Mouse (Mus musculus) ZHBTc4 (cell line): Measurements from ENCODE around the gene Kcnh6.
"Not testable (repeated sequence)": the region's sequence is repeated elsewhere in the genome, so short reads cannot be mapped to it uniquely, and the experiment has no call there.

Experiments
- DNase-seq: peaks from one replicate; pipeline ENCODE4 v3.0.0-alpha.2; 2011; ENCODE audit warnings: low read depth, low spot score

Kcnh6 gene

DNA sequence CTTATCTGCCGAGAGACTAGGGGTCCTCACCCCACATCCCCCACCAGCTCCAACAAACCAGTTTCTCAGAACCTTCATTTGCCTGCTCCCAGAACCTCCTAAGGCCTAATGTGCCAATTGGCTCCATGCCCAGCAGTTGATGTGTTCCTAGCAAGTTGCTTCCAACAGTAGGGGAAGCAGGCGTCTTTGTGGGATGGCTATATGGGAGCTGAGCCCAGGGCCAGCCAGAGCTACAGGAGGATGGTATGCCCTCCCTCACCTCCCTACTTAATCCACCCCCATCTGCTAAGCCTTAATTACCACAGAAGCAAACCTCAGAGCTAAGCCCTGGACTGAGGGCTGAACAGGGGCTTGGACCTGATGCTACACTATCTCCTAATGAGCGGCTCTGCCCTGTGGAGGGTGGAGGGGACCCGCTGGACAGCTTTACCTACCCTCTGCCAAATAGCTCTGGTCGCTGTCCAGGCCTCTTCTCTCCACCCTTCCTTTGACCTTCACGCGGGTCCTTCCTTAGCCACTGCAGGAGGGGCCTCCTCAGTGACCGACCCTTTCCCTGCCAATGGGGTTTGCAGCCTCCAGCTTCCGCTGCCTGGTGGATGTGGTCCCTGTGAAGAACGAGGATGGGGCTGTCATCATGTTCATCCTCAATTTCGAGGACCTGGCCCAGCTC, 5.8 kb downstream of the Kcnh6 start:
- no peak for DNase-seq

DNA sequence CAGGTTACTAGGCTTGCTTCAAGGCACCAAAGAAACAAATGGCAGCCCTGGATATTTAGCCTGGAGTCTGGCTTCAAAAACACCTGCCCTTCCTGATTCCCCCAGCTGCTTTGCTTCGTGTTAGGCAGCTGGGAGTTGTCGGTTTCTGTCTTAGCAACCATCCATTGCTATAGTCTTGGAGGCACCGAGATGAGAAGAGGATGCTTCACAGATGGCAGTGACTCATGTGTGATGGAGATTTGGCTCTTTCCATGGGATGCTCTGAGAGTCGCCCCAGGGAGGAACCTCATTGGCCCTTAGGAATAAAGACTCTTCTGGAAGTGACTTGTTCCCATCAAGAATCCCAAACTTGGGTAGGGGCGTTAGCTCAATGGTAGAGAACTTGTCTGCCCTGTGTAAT, 8.5 kb downstream of the Kcnh6 start:
- no peak for DNase-seq

- DNase-seq, result peak; percentile 83
Measured at GRCm38 (mm10) chr11:106020051-106020763, 12.3 kb downstream of the Kcnh6 start.

DNA sequence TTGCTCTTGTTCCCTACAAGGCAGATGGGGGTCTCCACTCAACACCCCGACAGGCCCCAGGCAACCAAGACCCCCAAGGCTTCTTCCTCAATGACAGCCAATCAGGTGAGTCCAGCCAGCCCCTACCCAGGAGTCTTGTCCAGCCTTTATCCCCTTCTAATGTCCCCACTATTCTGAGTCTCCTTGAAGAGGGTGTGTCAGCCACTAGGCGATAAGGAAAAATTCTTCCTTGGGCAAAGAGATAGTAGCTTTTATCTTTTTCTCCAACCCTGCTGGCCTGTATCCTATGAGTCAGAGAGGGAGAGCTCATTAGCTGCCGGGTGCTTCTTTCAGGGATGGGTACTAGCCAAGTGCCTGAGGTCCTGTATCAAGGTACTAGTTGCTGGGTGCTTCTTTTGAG, 17.9 kb downstream of the Kcnh6 start:
- no peak for DNase-seq

DNA sequence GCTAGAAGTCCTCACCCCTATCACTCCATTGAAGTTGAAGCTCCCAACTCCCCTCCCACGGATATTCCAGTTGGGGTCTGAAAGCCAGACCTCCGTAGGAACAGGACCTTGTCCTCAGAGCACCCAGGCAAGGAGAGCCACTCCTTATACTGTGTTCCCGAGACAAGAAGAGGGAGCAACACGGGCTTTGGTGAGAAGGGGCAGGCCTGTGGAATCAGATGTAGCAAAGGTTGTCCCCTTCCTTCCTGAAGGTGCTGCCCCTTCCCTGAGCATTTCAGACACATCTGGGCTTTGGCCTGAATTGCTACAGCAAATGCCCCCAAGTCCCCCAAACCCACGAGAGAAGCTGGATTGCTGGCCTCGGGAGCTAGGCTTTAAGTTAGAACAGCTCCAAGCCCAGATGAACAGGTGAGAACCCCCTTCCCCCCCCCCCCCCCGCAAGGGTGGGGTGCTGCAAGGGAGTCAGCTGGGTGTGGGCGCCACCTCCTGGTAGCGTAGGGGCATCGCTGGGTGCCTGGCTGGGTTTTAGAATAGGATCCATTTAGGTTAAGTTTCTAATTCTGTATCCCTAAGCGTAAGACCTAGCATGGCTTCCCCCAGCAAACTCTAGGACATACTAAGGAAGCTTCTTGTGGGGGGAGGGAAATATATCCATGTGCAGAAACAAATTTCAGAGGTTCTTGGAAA, 18.7 kb downstream of the Kcnh6 start:
- peak; percentile 64 for DNase-seq

- no peak for DNase-seq
Measured at GRCm38 (mm10) chr11:106027607-106028006, 19.7 kb downstream of the Kcnh6 start.

GRCm38 (mm10) chr11:106032074-106032473, 24.1 kb downstream of the Kcnh6 start:
- not testable (repeated sequence) for DNase-seq

DNA sequence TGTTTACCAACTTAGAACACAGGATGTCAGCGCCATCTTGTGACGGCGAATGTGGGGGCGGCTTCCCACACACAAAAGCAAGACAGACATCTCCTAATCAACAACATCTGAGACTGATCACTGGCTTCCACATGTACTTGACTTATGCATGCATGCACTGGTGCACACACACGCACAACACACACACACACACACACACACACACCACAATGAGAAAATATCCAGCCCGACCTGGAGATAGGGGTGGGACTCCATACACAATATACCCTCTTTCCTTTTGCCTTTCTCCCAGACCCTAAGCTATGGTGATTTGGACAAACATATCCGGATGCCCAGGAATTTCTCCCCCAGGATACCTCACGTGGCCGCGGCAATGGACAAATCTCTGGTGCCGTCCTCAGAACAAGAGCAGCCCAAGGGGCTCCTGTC, 25.6 kb downstream of the Kcnh6 start:
- DNase-seq, result no peak

DNA sequence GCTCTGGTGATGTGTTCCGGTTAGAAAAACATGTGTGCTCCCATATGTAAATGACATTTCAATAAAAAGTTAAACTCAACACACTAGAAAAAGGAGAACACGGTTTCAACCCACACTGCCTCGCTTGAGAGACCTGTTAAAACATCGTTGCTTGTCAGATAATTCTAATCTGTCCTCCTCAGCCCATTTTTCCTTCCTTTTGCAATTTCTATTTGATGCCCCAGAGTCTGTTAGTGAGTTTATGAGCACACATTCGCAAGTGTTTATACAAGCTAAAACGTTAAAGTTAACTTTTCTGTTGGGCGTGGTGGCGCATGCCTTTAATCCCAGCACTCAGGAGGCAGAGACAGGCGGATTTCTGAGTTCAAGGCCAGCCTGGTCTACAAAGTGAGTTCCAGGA, 27.1 kb downstream of the Kcnh6 start:
- DNase-seq, result no peak

- peak; percentile 99 for DNase-seq
Measured at GRCm38 (mm10) chr11:106036548-106037417, 28.9 kb downstream of the Kcnh6 start, which contains the start of gene Dcaf7. Gene Dcaf7 (plus strand): TSS chr11:106036872.

DNA sequence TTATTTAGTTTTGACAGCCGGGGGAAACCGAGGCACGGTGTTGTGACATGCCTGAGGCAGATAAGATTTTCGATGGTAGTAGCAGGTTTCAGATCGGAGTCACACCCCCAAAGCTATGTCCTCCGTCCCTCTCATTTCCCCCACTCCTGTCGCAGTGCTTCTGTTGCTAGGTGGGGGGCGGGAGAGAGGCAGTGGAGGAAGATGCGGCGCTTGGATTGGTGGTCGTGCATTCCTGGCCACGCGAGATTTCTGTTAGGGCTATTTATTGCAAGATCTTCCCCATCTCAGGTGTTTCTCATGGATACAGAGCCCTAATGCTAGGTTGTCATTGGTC, 29.5 kb downstream of the Kcnh6 start:
- peak; percentile 90 for DNase-seq

DNA sequence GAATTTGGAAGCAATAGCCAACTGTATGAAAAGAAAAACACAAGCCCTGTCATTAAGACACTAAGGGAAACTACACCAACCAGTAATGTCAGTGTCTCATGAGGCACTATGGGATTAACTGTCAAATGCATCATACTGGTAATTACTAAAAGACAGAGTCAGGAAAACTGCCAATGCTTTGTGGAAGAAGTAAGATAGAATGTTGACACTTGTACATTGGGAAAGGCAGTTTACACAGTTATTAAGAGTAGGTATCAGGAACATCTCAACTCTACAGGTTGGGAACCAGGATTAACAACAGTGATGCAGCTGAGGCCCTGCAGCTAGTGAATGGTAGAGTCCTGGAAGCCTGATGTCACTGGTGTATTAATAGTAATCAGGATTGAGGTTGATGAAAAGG, 36.4 kb downstream of the Kcnh6 start:
- DNase-seq, result no peak

- DNase-seq, result no peak
Measured at GRCm38 (mm10) chr11:106045256-106045655, 37.3 kb downstream of the Kcnh6 start.

DNA sequence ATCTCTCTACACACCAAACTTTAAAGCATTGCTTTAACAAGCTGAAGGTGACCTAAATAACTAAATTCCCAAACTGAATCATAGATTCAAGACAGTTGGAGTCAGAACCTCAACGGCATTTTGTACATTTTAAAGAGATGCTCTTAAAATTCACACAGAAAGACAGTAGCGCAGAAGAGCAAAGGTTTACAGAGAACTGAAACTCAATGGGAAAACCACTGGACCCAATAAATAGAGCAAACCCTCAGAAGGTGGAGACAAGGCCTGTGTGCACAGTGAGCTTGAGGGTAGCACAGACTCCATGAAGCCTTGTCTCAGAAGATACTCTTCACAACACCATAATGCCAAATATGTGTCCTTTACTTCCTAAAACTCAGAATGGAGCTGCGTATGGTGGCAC, 37.9 kb downstream of the Kcnh6 start:
- no peak for DNase-seq

- no peak for DNase-seq
Measured at GRCm38 (mm10) chr11:106046584-106046983, 38.7 kb downstream of the Kcnh6 start.

DNA sequence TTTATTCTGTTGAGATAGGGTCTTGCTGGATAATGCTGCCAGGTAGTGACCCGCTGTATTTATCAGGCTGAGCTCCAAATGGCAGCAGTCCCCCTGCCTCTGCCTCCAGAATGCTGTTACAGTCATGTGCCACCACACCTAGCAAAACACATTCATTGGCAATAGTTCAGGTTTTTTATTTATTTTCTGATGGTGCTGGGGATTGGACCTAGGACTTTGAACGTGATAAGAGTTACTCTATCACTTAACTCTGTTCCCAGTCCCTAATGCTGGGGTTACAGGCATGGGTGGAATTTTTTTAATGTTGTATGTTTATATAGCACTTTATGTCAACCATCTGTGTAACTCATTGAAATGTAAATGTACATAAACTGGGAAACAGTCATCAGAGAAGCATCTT, 46.0 kb downstream of the Kcnh6 start:
- DNase-seq, result no peak

- DNase-seq, result no peak
Measured at GRCm38 (mm10) chr11:106054600-106054999, 46.7 kb downstream of the Kcnh6 start.

DNA sequence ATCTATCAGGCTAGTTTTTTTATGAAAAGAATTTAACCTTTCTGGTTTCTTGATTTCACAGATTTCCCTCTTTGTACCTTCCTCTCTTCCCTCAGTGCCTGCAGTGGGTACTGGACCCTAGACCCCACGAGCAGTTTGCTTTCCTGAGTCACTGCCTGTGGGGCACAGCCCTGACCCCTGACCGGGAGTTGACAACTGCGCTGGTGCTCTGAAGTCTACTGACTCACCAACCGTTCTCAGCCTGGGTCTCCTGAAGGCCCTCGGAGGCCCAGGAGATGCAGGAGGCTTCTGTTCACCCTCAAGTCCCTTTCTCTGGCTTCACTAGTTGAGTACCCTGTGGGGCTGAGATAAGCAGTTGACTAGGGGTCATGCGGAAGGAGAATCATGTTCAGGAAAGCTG, 47.4 kb downstream of the Kcnh6 start:
- no peak for DNase-seq

- DNase-seq, result no peak
Measured at GRCm38 (mm10) chr11:106056819-106057491, 49.0 kb downstream of the Kcnh6 start.

DNA sequence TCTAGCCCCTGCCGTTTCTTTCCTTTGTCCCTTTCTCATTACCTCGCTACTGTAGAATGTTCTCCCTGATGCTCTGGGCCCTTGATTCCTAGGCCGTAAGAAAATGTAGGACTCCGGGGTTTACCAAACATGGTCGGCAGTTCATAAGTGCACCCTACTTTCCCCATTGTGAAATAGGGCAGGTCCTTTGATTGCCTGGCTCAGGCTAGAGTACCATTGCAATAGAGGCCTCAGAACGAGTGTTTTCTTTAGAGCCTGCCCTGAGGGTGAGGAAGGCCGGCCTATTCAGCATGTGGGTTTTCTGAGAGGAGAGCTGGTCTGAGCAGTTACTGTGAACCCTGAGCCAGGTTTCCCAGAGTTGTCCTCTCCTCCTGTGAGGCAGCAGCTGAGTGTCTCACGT, 50.1 kb downstream of the Kcnh6 start:
- DNase-seq, result peak; percentile 17

GRCm38 (mm10) chr11:106060549-106060948, 52.6 kb downstream of the Kcnh6 start:
- DNase-seq, result no peak
